25 mouse cellular contexts compared by ENCODE assay signal in genomic region chr5:24979968-24980345, GRCm38 (mm10).
DNase-seq lines count a peak whose midpoint lies in the region; ATAC-seq and TF ChIP-seq lines count a peak whose summit lies in the region.
"Had no signal": no experiment of that assay in that cellular context is flagged by ENCODE, and none has a peak within 500 bp of the region (broad histone marks: within the 10 kb centered on the region; RNA-seq: fewer than 3 reads in every experiment).

No protein-coding gene starts in this region.

- no peak for DNase-seq in heart, adult 8-10 months (ENCODE audit: low spot score)
- peak; percentile 81 for DNase-seq in liver, adult 2 months (ENCODE audit: extremely low read depth, low read depth, low spot score)
- no peak for DNase-seq in liver
- DNase-seq in cerebellum, adult 8-10 months: no peak
- DNase-seq: adrenal gland, adult 8-10 months; cerebellum, adult 18-20 months; cerebellum, postnatal 25 days; forebrain, postnatal 0 days; gastrocnemius, postnatal 25 days; heart, postnatal 36 days; lung, postnatal 10 days; right cerebral cortex, adult 18-20 months; right cerebral cortex, postnatal 4 days; thymus, adult 2 months had no signal

- no peaks in the 10 kb centered on the region for H3K36me3 ChIP-seq in heart, embryonic 15.5 days
- H3K36me3 ChIP-seq in liver, adult 2 months (ENCODE audit: control insufficient read depth, insufficient read depth, low read length): no peaks in the 10 kb centered on the region
- no peaks in the 10 kb centered on the region for H3K36me3 ChIP-seq in intestine, embryonic 15.5 days
- H3K36me3 ChIP-seq: embryonic facial prominence, embryonic 12.5 days; limb, embryonic 12.5 days; midbrain, embryonic 12.5 days; neural tube, embryonic 15.5 days; stomach, embryonic 15.5 days had no signal

- peaks cover 96% of the 10 kb centered on the region for H3K4me1 ChIP-seq in heart, embryonic 15.5 days (replicated peaks)
- H3K4me1 ChIP-seq in liver, adult 2 months (ENCODE audit: control insufficient read depth, insufficient read depth, low read length): peaks cover 39% of the 10 kb centered on the region
- H3K4me1 ChIP-seq in intestine, embryonic 15.5 days (replicated peaks): peaks cover 44% of the 10 kb centered on the region

- H3K4me3 ChIP-seq in heart, embryonic 15.5 days: no peak overlapping the region
- H3K4me3 ChIP-seq in liver, adult 2 months (ENCODE audit: insufficient read depth, low read depth, low read length): no peak overlapping the region
- H3K4me3 ChIP-seq in intestine, embryonic 15.5 days (replicated peaks): no peak overlapping the region
- H3K4me3 ChIP-seq: embryonic facial prominence, embryonic 12.5 days; layer of hippocampus, adult 2 months; limb, embryonic 12.5 days; midbrain, embryonic 12.5 days; neural tube, embryonic 15.5 days; stomach, embryonic 15.5 days had no signal

- no peak for TF ChIP-seq POLR2A in liver, adult 2 months (IDR thresholded peaks at IDR 0.05; ENCODE audit: extremely low read depth, insufficient read depth, low read length)

- peaks cover 14% of the 10 kb centered on the region; the same call in 1 of the 2 replicates for H3K79me2 ChIP-seq in liver, adult 2 months (ENCODE audit: control insufficient read depth, insufficient read depth, low read length)

- ATAC-seq in heart, embryonic 15.5 days (replicated peaks; ENCODE audit: insufficient number of reproducible peaks, insufficient read depth, low FRiP score, low read depth): no peak
- ATAC-seq in intestine, embryonic 15.5 days: peak; percentile 31
- ATAC-seq in megakaryocyte-erythroid progenitor cell, adult 5-6 weeks (replicated peaks; ENCODE audit: low FRiP score, low TSS enrichment, poor library complexity, severe bottlenecking): 0 out of 2 replicates have a peak, but pooled peaks have one; percentile 8
- ATAC-seq: activated CD4-positive, CD25-positive, alpha-beta regulatory T cell, adult 4 months; forebrain, postnatal 0 days had no signal

- H3K27ac ChIP-seq in heart, embryonic 15.5 days: peak overlapping the region; percentile 96
- H3K27ac ChIP-seq in liver, adult 2 months (replicated peaks; ENCODE audit: insufficient read depth, low read depth, low read length): no peak overlapping the region
- H3K27ac ChIP-seq in intestine, embryonic 15.5 days: peak overlapping the region; percentile 91
- H3K27ac ChIP-seq: embryonic facial prominence, embryonic 12.5 days; hindbrain, embryonic 14.5 days; layer of hippocampus, adult 2 months; limb, embryonic 12.5 days; midbrain, embryonic 12.5 days; neural tube, embryonic 15.5 days had no signal

- 36% methylated on average over 10 of the region's 10 CpGs for WGBS in heart, embryonic 15.5 days
- WGBS in liver, adult 2 months: 23% methylated on average over 10 of the region's 10 CpGs
- 43% methylated on average over 10 of the region's 10 CpGs for WGBS in intestine, embryonic 15.5 days

- H3K9me3 ChIP-seq in heart, embryonic 15.5 days (replicated peaks): no peaks in the 10 kb centered on the region
- H3K9me3 ChIP-seq in intestine, embryonic 15.5 days: no peaks in the 10 kb centered on the region
- H3K9me3 ChIP-seq: embryonic facial prominence, embryonic 12.5 days; limb, embryonic 12.5 days; midbrain, embryonic 12.5 days; neural tube, embryonic 15.5 days; stomach, embryonic 15.5 days had no signal

- H3K4me2 ChIP-seq in heart, embryonic 15.5 days: no peak overlapping the region
- H3K4me2 ChIP-seq in intestine, embryonic 15.5 days (replicated peaks): no peak overlapping the region
- H3K4me2 ChIP-seq: embryonic facial prominence, embryonic 12.5 days; hindbrain, embryonic 14.5 days; limb, embryonic 12.5 days; midbrain, embryonic 12.5 days; neural tube, embryonic 15.5 days; stomach, embryonic 15.5 days had no signal

- H3K9ac ChIP-seq in heart, embryonic 15.5 days: no peak overlapping the region
- H3K9ac ChIP-seq in liver, adult 2 months (ENCODE audit: low read depth, low read length): no peak overlapping the region
- no peak overlapping the region for H3K9ac ChIP-seq in intestine, embryonic 15.5 days
- H3K9ac ChIP-seq: embryonic facial prominence, embryonic 12.5 days; forebrain, postnatal 0 days; hindbrain, embryonic 14.5 days; limb, embryonic 12.5 days; midbrain, embryonic 12.5 days; neural tube, embryonic 15.5 days; stomach, embryonic 15.5 days had no signal

- TF ChIP-seq CTCF in liver, adult 2 months (IDR thresholded peaks at IDR 0.05; ENCODE audit: low read depth, low read length): no peak

- H3K27me3 ChIP-seq in heart, embryonic 15.5 days: no peaks in the 10 kb centered on the region
- no peaks in the 10 kb centered on the region for H3K27me3 ChIP-seq in liver, adult 2 months (ENCODE audit: control insufficient read depth, insufficient read depth, low read length)
- no peaks in the 10 kb centered on the region for H3K27me3 ChIP-seq in intestine, embryonic 15.5 days (replicated peaks)
- H3K27me3 ChIP-seq: embryonic facial prominence, embryonic 12.5 days; limb, embryonic 12.5 days; midbrain, embryonic 12.5 days; neural tube, embryonic 15.5 days; stomach, embryonic 15.5 days had no signal
